Mouse (Mus musculus): Measurements from ENCODE around the gene Myoz1. TPM values are rescaled to one million over a fixed set of nuclear protein-coding genes. Genes with fewer than 3 reads are reported as not detected.
A peak's percentile ranks its signal among the peaks of the same experiment; 100 is the strongest.

Myoz1 gene
- polyA plus RNA-seq, 1 experiment from 2014 or later: 0.85 TPM

DNA sequence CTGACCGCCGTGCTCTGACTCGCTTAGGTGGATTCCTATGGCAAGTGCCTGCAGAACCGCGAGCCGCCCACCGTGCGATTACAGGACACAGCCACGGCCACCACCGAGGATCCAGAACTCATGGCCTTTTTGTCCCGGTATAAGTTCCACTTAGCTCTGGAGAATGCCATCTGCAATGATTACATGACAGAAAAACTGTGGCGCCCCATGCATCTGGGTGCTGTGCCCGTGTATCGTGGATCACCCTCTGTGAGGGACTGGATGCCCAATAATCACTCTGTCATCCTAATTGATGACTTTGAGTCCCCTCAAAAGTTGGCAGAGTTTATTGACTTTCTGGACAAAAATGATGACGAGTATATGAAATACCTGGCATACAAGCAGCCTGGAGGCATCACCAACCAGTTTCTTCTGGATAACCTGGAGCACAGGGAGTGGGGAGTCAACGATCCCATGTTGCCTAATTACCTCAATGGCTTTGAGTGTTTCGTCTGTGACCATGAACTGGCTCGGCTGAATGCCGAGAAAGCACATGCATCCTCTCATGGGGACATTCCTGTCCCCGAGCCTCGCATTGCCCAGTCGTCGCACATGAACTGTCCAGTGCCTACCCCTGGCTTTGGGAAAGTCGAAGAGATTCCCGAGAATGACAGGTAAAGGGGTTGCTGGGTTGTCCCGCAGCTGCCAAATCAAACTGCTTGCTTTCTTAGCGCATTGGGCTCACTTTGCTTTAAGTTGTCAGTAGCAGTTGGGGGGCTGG, 39.6 kb upstream of the Myoz1 start:
- WGBS: 15% methylated on average over 27 of the region's 27 CpGs
- Histone ChIP-seq H3K4me2 (ENCODE audit: low read depth, severe bottlenecking) (peak overlapping the region; percentile 75), H3K4me3 (ENCODE audit: low read depth, low read length) (peak overlapping the region; percentile 72), H3K27ac (replicated peaks; ENCODE audit: low read depth, low read length) (no peak overlapping the region; the same call in 1 of the 2 replicates), H3K9me3 (ENCODE audit: control insufficient read depth, low read length) (no peaks in the 10 kb centered on the region), H3K9ac (ENCODE audit: low read length) (peak overlapping the region; percentile 83), H3K36me3 (ENCODE audit: control insufficient read depth, insufficient read depth, low read length) (peaks cover 14% of the 10 kb centered on the region; the same call in 1 of the 2 replicates), H3K27me3 (ENCODE audit: control insufficient read depth, insufficient read depth, low read length) (no peaks in the 10 kb centered on the region), H3K4me1 (ENCODE audit: control insufficient read depth, insufficient read depth, low read length) (peaks cover 19% of the 10 kb centered on the region)
- DNase-seq (ENCODE audit: low spot score) (no peak), ATAC-seq (ENCODE audit: insufficient number of reproducible peaks, low FRiP score, low TSS enrichment, low read depth) (no peak; the same call in 1 of the 2 replicates)

DNA sequence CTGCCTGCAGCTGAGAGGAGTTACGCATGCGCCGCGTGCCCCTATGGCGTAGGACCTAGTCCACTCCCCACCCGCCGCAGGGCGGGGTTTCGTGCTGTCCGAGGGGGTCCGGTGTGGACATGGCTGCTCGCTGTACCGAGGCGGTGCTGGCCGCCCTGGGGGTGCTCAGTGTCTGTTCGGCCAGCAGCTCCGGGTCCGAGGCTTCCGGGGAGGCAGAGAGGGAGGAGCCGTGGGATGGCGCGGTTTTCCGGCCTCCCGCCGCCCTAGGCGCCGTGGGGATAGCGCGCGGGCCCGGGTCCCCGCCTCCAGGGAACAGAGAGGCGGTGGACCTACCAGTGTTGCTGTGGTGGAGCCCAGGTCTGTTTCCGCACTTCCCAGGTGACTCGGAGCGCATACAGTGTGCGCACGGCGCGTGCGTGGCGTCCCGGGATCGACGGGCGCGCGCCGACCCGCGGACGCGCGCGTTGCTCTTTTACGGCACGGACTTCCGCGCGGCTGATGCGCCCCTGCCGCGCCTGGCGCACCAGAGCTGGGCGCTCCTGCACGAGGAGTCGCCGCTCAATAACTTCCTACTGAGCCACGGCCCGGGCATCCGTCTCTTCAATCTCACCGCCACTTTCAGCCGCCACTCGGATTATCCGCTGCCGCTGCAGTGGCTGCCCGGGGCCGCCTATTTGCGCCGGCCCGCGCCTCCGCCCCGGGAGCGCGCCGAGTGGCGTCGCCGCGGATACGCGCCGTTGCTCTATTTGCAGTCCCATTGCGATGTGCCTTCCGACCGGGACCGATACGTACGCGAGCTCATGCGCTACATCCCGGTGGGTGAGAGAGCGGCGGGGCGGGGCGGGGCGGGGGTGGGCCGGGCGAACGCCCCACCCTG, 38.8 kb upstream of the Myoz1 start, which contains the start of gene Fut11:
TSS of gene Fut11 (plus strand) at position 85 of the 877 bp plus-strand sequence.
- Histone ChIP-seq H3K27ac (replicated peaks; ENCODE audit: low read depth, low read length) (peak within 1 kb of the TSS; percentile 93), H3K9me3 (ENCODE audit: control insufficient read depth, low read length) (no peaks in the 10 kb centered on the region), H3K27me3 (ENCODE audit: control insufficient read depth, insufficient read depth, low read length) (no peaks in the 10 kb centered on the region), H3K9ac (ENCODE audit: low read length) (peak within 1 kb of the TSS; percentile 83), H3K36me3 (ENCODE audit: control insufficient read depth, insufficient read depth, low read length) (peaks cover 17% of the 10 kb centered on the region; the same call in 1 of the 2 replicates), H3K4me1 (ENCODE audit: control insufficient read depth, insufficient read depth, low read length) (peaks cover 19% of the 10 kb centered on the region), H3K4me3 (ENCODE audit: low read depth, low read length) (peak within 1 kb of the TSS; percentile 72), H3K4me2 (ENCODE audit: low read depth, severe bottlenecking) (peak within 1 kb of the TSS; percentile 75)
- under 1% methylated on average over 111 of the region's 111 CpGs for WGBS
- DNase-seq (ENCODE audit: low spot score) (peak; percentile 88), ATAC-seq (ENCODE audit: insufficient number of reproducible peaks, low FRiP score, low TSS enrichment, low read depth) (peak; percentile 91)

DNA sequence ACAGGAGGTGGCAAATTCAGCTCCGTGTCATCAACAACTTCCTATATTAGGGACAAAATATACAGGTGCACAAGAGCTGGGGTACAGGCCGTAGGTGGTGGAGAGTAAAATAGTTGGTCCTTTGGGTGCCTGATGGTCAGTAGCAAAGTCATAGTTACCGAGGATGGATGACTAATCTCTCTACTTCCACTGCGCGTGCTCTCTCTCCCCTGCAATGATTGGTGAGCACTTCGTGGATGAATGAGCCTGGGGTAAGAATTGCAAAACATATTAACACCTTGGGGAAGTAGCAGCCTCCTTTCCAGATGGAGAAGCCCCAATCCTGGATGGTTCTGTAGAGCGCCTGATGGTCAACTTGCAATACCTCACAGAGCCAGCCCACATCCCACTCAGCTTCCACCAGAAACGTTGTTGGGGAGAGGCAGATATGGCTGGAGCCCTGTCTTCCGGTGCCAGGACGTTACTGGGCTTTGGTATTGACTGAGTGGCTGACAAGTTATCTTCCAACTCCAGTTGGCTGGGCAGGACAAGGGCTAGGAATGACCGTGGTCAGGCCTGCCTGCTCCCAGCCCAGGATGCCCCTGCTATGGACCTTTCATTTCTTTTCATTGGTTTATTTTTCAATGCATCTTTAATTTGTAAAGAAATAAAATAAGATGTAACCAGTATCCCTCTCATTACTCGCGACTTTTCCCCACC, 38.0 kb upstream of the Myoz1 start:
- Histone ChIP-seq H3K9ac (ENCODE audit: low read length) (peak overlapping the region; percentile 83), H3K27ac (replicated peaks; ENCODE audit: low read depth, low read length) (peak overlapping the region; percentile 93), H3K4me3 (ENCODE audit: low read depth, low read length) (peak overlapping the region; percentile 72), H3K4me2 (ENCODE audit: low read depth, severe bottlenecking) (peak overlapping the region; percentile 75), H3K4me1 (ENCODE audit: control insufficient read depth, insufficient read depth, low read length) (peaks cover 19% of the 10 kb centered on the region), H3K27me3 (ENCODE audit: control insufficient read depth, insufficient read depth, low read length) (no peaks in the 10 kb centered on the region), H3K9me3 (ENCODE audit: control insufficient read depth, low read length) (no peaks in the 10 kb centered on the region), H3K36me3 (ENCODE audit: control insufficient read depth, insufficient read depth, low read length) (peaks cover 17% of the 10 kb centered on the region; the same call in 1 of the 2 replicates)
- no peak for DNase-seq (ENCODE audit: low spot score)
- WGBS: 49% methylated on average over 13 of the region's 13 CpGs
- peak; percentile 37 for ATAC-seq (ENCODE audit: insufficient number of reproducible peaks, low FRiP score, low TSS enrichment, low read depth)

DNA sequence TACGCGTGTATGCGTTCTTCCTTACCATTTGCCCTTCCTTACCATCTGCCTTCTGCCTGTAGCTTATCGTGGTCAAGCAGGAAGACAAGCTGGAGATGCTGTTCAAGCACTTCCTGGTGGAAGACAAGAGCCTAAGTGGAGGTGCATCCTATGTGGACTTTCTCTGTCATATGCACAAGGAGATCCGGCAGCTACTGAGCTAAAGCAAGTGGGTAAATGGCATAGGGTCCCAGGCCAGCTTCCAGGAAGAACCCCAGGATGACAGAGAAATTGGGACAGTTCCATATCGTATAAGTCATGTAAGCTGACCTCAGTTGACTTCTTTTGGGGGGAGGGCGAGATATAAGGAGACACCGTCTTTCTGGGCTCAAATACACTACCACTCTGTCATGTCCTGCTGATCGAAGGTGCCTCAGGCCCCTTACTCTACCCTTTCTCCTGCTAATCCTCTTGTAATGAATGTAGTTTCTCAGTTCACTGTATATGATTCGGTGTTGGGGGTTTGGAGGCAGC, 37.3 kb upstream of the Myoz1 start:
- Histone ChIP-seq H3K36me3 (ENCODE audit: control insufficient read depth, insufficient read depth, low read length) (peaks cover 23% of the 10 kb centered on the region; the same call in 1 of the 2 replicates), H3K27ac (replicated peaks; ENCODE audit: low read depth, low read length) (no peak overlapping the region), H3K9me3 (ENCODE audit: control insufficient read depth, low read length) (no peaks in the 10 kb centered on the region), H3K4me1 (ENCODE audit: control insufficient read depth, insufficient read depth, low read length) (peaks cover 19% of the 10 kb centered on the region), H3K4me3 (ENCODE audit: low read depth, low read length) (no peak overlapping the region), H3K4me2 (ENCODE audit: low read depth, severe bottlenecking) (no peak overlapping the region), H3K9ac (ENCODE audit: low read length) (no peak overlapping the region), H3K27me3 (ENCODE audit: control insufficient read depth, insufficient read depth, low read length) (no peaks in the 10 kb centered on the region)
- 95% methylated on average over 10 of the region's 10 CpGs for WGBS
- ATAC-seq (ENCODE audit: insufficient number of reproducible peaks, low FRiP score, low TSS enrichment, low read depth) (no peak), DNase-seq (ENCODE audit: low spot score) (no peak)

DNA sequence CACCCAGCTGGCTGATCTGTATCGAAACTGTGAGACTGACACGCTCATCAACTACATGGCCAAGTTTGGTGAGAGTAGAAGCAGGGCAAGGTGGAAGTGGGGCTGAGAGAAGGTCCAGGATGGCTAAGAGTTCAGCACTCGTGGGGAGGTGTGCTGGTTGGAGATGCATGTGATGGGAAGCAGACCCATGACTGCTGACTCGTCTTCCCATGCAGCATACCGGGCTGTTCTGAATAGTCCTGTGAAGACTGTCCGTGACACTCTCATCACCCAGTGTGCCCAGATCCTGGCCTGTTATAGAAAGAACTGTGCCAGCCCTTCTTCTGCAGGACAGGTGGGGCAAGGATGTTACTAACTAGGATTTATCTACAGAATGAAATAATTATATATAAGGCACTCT, 35.4 kb upstream of the Myoz1 start:
- H3K27ac ChIP-seq (replicated peaks; ENCODE audit: low read depth, low read length): no peak overlapping the region
- no peak for ATAC-seq (ENCODE audit: insufficient number of reproducible peaks, low FRiP score, low TSS enrichment, low read depth)
- 94% methylated on average over 6 of the region's 6 CpGs for WGBS
- no peaks in the 10 kb centered on the region for H3K9me3 ChIP-seq (ENCODE audit: control insufficient read depth, low read length)
- no peak overlapping the region for H3K9ac ChIP-seq (ENCODE audit: low read length)
- peaks cover 28% of the 10 kb centered on the region for H3K36me3 ChIP-seq (ENCODE audit: control insufficient read depth, insufficient read depth, low read length)
- no peaks in the 10 kb centered on the region for H3K27me3 ChIP-seq (ENCODE audit: control insufficient read depth, insufficient read depth, low read length)
- DNase-seq (ENCODE audit: low spot score): no peak
- H3K4me3 ChIP-seq (ENCODE audit: low read depth, low read length): no peak overlapping the region
- H3K4me2 ChIP-seq (ENCODE audit: low read depth, severe bottlenecking): no peak overlapping the region
- H3K4me1 ChIP-seq (ENCODE audit: control insufficient read depth, insufficient read depth, low read length): peaks cover 13% of the 10 kb centered on the region

DNA sequence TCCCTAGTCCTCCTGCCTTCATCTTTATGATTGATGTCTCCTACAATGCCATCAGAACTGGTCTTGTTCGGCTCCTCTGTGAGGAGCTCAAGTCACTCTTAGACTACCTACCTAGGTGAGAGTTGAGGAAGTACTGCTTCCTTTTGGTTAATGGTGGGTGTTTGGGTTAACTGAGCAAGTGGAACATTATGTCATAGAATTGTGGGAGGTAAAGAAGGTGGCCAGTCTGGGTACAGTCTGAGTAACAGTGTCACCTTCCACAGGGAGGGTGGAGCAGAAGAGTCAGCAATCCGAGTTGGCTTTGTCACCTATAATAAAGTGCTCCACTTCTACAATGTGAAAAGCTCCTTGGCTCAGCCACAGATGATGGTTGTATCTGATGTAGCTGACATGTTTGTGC, 32.7 kb upstream of the Myoz1 start:
- Histone ChIP-seq H3K4me1 (ENCODE audit: control insufficient read depth, insufficient read depth, low read length) (no peaks in the 10 kb centered on the region), H3K4me3 (ENCODE audit: low read depth, low read length) (no peak overlapping the region), H3K9me3 (ENCODE audit: control insufficient read depth, low read length) (no peaks in the 10 kb centered on the region), H3K4me2 (ENCODE audit: low read depth, severe bottlenecking) (no peak overlapping the region), H3K36me3 (ENCODE audit: control insufficient read depth, insufficient read depth, low read length) (peaks cover 46% of the 10 kb centered on the region), H3K9ac (ENCODE audit: low read length) (no peak overlapping the region), H3K27me3 (ENCODE audit: control insufficient read depth, insufficient read depth, low read length) (no peaks in the 10 kb centered on the region), H3K27ac (replicated peaks; ENCODE audit: low read depth, low read length) (no peak overlapping the region)
- 92% methylated on average over 2 of the region's 2 CpGs for WGBS
- ATAC-seq (ENCODE audit: insufficient number of reproducible peaks, low FRiP score, low TSS enrichment, low read depth): no peak
- no peak for DNase-seq (ENCODE audit: low spot score)

DNA sequence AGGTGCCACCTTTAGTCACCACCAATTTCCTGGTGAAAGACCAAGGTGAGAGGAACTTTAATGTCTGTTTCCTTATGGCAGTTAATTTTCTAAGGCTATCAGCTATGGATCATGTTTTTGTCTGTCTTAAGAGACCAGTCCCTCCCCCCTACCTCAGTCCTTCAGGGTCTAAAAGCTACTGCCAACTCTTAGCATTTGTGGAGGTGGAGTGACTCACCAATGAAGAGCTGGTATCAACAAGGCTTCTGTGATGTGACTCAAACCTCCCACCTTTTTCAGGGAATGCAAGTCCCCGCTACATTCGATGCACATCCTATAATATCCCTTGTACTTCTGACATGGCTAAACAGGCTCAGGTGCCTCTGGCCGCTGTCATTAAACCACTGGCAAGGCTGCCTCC, 30.2 kb upstream of the Myoz1 start:
- Histone ChIP-seq H3K27ac (replicated peaks; ENCODE audit: low read depth, low read length) (no peak overlapping the region), H3K4me2 (ENCODE audit: low read depth, severe bottlenecking) (no peak overlapping the region), H3K9me3 (ENCODE audit: control insufficient read depth, low read length) (no peaks in the 10 kb centered on the region), H3K4me3 (ENCODE audit: low read depth, low read length) (no peak overlapping the region), H3K27me3 (ENCODE audit: control insufficient read depth, insufficient read depth, low read length) (no peaks in the 10 kb centered on the region), H3K36me3 (ENCODE audit: control insufficient read depth, insufficient read depth, low read length) (peaks cover 50% of the 10 kb centered on the region), H3K4me1 (ENCODE audit: control insufficient read depth, insufficient read depth, low read length) (no peaks in the 10 kb centered on the region), H3K9ac (ENCODE audit: low read length) (no peak overlapping the region)
- WGBS: 93% methylated on average over 3 of the region's 3 CpGs
- ATAC-seq (ENCODE audit: insufficient number of reproducible peaks, low FRiP score, low TSS enrichment, low read depth) (no peak), DNase-seq (ENCODE audit: low spot score) (no peak)

DNA sequence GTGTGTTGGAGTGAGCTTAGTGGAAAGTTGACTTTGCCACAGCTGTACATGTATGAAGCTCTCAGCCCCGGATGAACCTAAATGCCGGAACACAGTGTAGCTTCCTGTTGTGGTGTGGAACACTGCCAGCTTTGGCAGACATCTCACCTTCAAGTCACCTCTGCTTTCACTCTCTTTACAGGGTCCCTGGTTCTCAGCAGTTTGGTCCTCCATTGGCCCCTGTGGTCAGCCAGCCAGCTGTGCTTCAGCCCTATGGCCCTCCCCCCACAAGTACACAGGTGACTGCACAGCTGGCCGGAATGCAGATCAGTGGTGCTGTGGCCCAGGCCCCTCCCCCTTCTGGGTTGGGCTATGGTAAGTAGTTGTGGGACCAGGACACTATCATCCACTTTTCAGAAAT, 26.2 kb upstream of the Myoz1 start:
- Histone ChIP-seq H3K27ac (replicated peaks; ENCODE audit: low read depth, low read length) (no peak overlapping the region), H3K27me3 (ENCODE audit: control insufficient read depth, insufficient read depth, low read length) (no peaks in the 10 kb centered on the region), H3K9ac (ENCODE audit: low read length) (no peak overlapping the region), H3K36me3 (ENCODE audit: control insufficient read depth, insufficient read depth, low read length) (peaks cover 51% of the 10 kb centered on the region), H3K4me2 (ENCODE audit: low read depth, severe bottlenecking) (no peak overlapping the region), H3K4me3 (ENCODE audit: low read depth, low read length) (no peak overlapping the region), H3K9me3 (ENCODE audit: control insufficient read depth, low read length) (no peaks in the 10 kb centered on the region), H3K4me1 (ENCODE audit: control insufficient read depth, insufficient read depth, low read length) (no peaks in the 10 kb centered on the region)
- ATAC-seq (ENCODE audit: insufficient number of reproducible peaks, low FRiP score, low TSS enrichment, low read depth) (no peak), DNase-seq (ENCODE audit: low spot score) (no peak)
- 91% methylated on average over 3 of the region's 3 CpGs for WGBS

All from limb, embryonic 11.5 days (tissue).